Mouse (Mus musculus): ENCODE measurements around the gene Zbtb8b. TPM values are rescaled to one million over a fixed set of nuclear protein-coding genes. Genes with fewer than 3 reads are reported as not detected.
"Not testable (repeated sequence)": the region's sequence is repeated elsewhere in the genome, so short reads cannot be mapped to it uniquely, and the experiment has no call there.

Gene Zbtb8b
- total RNA-seq (2021): not detected
- long read RNA-seq, experiment 1: 0 reads
- long read RNA-seq, experiment 2: 0 reads

GRCm38 (mm10) chr4:129440340-129441063 is at the start of gene Zbtb8b:
Zbtb8b (minus strand) TSS chr4:129440853.
- no peak for DNase-seq

GRCm38 (mm10) chr4:129481090-129481489 is 40.4 kb upstream of the Zbtb8b start:
- no peak for DNase-seq

GRCm38 (mm10) chr4:129479863-129480262 is 39.2 kb upstream of the Zbtb8b start:
- no peak for DNase-seq

- no peak for DNase-seq
These were observed 35.4 kb upstream of the Zbtb8b start for GRCm38 (mm10) chr4:129476047-129476446.

GRCm38 (mm10) chr4:129464286-129464815 is 23.7 kb upstream of the Zbtb8b start:
- DNase-seq: no peak

- DNase-seq: no peak
These were observed 22.7 kb upstream of the Zbtb8b start for GRCm38 (mm10) chr4:129463097-129464059.

GRCm38 (mm10) chr4:129462118-129462517 is 21.5 kb upstream of the Zbtb8b start:
- DNase-seq: no peak

GRCm38 (mm10) chr4:129461183-129461960 is 20.7 kb upstream of the Zbtb8b start, which contains the start of gene Bsdc1:
Bsdc1 (plus strand) TSS chr4:129461581.
- peak; percentile 100 for DNase-seq

GRCm38 (mm10) chr4:129460827-129461182 is 20.2 kb upstream of the Zbtb8b start:
- DNase-seq: no peak

- no peak for DNase-seq
These were observed 19.1 kb upstream of the Zbtb8b start for GRCm38 (mm10) chr4:129459726-129460125.

GRCm38 (mm10) chr4:129457311-129457710 is 16.7 kb upstream of the Zbtb8b start:
- DNase-seq: not testable (repeated sequence)

- no peak for DNase-seq
These were observed 15.5 kb upstream of the Zbtb8b start for GRCm38 (mm10) chr4:129456126-129456525.

GRCm38 (mm10) chr4:129455265-129455664 is 14.6 kb upstream of the Zbtb8b start:
- DNase-seq: peak; percentile 35

GRCm38 (mm10) chr4:129451471-129452169 is 11.0 kb upstream of the Zbtb8b start:
- no peak for DNase-seq

GRCm38 (mm10) chr4:129450851-129451250 is 10.2 kb upstream of the Zbtb8b start:
- DNase-seq: no peak

GRCm38 (mm10) chr4:129448713-129449112 is 8.1 kb upstream of the Zbtb8b start:
- DNase-seq: no peak

- DNase-seq: no peak
These were observed 7.3 kb upstream of the Zbtb8b start for GRCm38 (mm10) chr4:129447778-129448563.

- no peak for DNase-seq
These were observed 6.7 kb upstream of the Zbtb8b start for GRCm38 (mm10) chr4:129447360-129447759.

- DNase-seq: no peak
These were observed 492 bp upstream of the Zbtb8b start for GRCm38 (mm10) chr4:129441145-129441544.

GRCm38 (mm10) chr4:129418321-129418720 is 22.3 kb downstream of the Zbtb8b start:
- DNase-seq: no peak
